ENCODE assay signal across 8 mouse cellular contexts in genomic region chr12:5374684-5375615, GRCm38 (mm10). TPM values are rescaled to one million over a fixed set of nuclear protein-coding genes. Genes with fewer than 3 reads are reported as not detected.
DNase-seq lines count a peak whose midpoint lies in the region; ATAC-seq and TF ChIP-seq lines count a peak whose summit lies in the region.

No protein-coding gene starts in this region.

- peaks cover 11% of the 10 kb centered on the region; the same call in 1 of the 2 replicates for H3K27me3 ChIP-seq in spleen, adult 2 months (ENCODE audit: control insufficient read depth, insufficient read depth, low read length)
- peaks cover 25% of the 10 kb centered on the region for H3K27me3 ChIP-seq in kidney, embryonic 16.5 days (ENCODE audit: insufficient read depth, low read length)
- H3K27me3 ChIP-seq in lung, embryonic 16.5 days (ENCODE audit: control insufficient read depth, insufficient read depth, low read depth, low read length): peaks cover 35% of the 10 kb centered on the region

- WGBS in spleen, adult 2 months: 4% methylated on average over 79 of the region's 84 CpGs
- under 1% methylated on average over 55 of the region's 84 CpGs for WGBS in kidney, embryonic 16.5 days
- under 1% methylated on average over 72 of the region's 84 CpGs for WGBS in lung, embryonic 16.5 days

- no peaks in the 10 kb centered on the region for H3K36me3 ChIP-seq in spleen, adult 2 months (ENCODE audit: control insufficient read depth, insufficient read depth, low read length)
- no peaks in the 10 kb centered on the region for H3K36me3 ChIP-seq in kidney, embryonic 16.5 days (ENCODE audit: insufficient read depth, low read length)
- H3K36me3 ChIP-seq in lung, embryonic 16.5 days (ENCODE audit: control insufficient read depth, insufficient read depth, low read length): no peaks in the 10 kb centered on the region

- TF ChIP-seq CTCF in spleen, adult 2 months (IDR thresholded peaks at IDR 0.05; ENCODE audit: extremely low read depth, insufficient read depth, insufficient read length, insufficient replicate concordance): no peak
- no peak for TF ChIP-seq CTCF in cortical plate, adult 2 months (IDR thresholded peaks at IDR 0.05; ENCODE audit: extremely low read depth, insufficient read depth, low read length)

- H3K4me3 ChIP-seq in spleen, adult 2 months (ENCODE audit: extremely low read depth, insufficient read depth, insufficient read length): peak overlapping the region; percentile 51
- H3K4me3 ChIP-seq in cortical plate, adult 2 months (ENCODE audit: insufficient read depth, low read length): peak overlapping the region; percentile 95
- H3K4me3 ChIP-seq in kidney, embryonic 16.5 days (ENCODE audit: low read length): peak overlapping the region; percentile 75
- peak overlapping the region; percentile 55 for H3K4me3 ChIP-seq in lung, embryonic 16.5 days (ENCODE audit: low read length)

- no peak for DNase-seq in spleen, adult 2 months (ENCODE audit: low read depth in 1 of 2, low spot score in 2 of 2)
- DNase-seq in spleen, postnatal 4 days (ENCODE audit: low spot score in 2 of 2): no peak
- DNase-seq in right cerebral cortex, postnatal 14 days: peak; percentile 50
- DNase-seq in frontal cortex, postnatal 10 days (ENCODE audit: low spot score in 2 of 2): no peak

- no peaks in the 10 kb centered on the region for H3K4me1 ChIP-seq in spleen, adult 2 months (ENCODE audit: control insufficient read depth, insufficient read depth, insufficient read length)
- peaks cover 2% of the 10 kb centered on the region; the same call in 1 of the 2 replicates for H3K4me1 ChIP-seq in cortical plate, adult 2 months (ENCODE audit: control insufficient read depth, insufficient read depth, low read length)
- peaks cover 21% of the 10 kb centered on the region for H3K4me1 ChIP-seq in kidney, embryonic 16.5 days (ENCODE audit: insufficient read depth, low read length)
- H3K4me1 ChIP-seq in lung, embryonic 16.5 days (replicated peaks; ENCODE audit: control insufficient read depth, insufficient read depth, low read length): peaks cover 13% of the 10 kb centered on the region

- no peak for TF ChIP-seq POLR2A in spleen, adult 2 months (IDR thresholded peaks at IDR 0.05; ENCODE audit: low read depth, low read length)
- peak; percentile 6; the same call in 1 of the 2 replicates for TF ChIP-seq POLR2A in cortical plate, adult 2 months (IDR thresholded peaks at IDR 0.05; ENCODE audit: extremely low read depth, insufficient read depth, low read length)

- H3K9me3 ChIP-seq in kidney, embryonic 16.5 days (ENCODE audit: low read length): no peaks in the 10 kb centered on the region
- no peaks in the 10 kb centered on the region for H3K9me3 ChIP-seq in lung, embryonic 16.5 days (ENCODE audit: control insufficient read depth, low read length)

- peak overlapping the region; percentile 99 for H3K4me2 ChIP-seq in kidney, embryonic 16.5 days (replicated peaks; ENCODE audit: low read depth, low read length)
- peak overlapping the region; percentile 86 for H3K4me2 ChIP-seq in lung, embryonic 16.5 days (ENCODE audit: low read depth, low read length)

- peak overlapping the region; percentile 67 for H3K9ac ChIP-seq in kidney, embryonic 16.5 days (replicated peaks; ENCODE audit: low read length)
- H3K9ac ChIP-seq in lung, embryonic 16.5 days (ENCODE audit: low read length): peak overlapping the region; percentile 64

- peak; percentile 20; the same call in 1 of the 2 replicates for ATAC-seq in granulocyte monocyte progenitor cell, adult 5-6 weeks (replicated peaks; ENCODE audit: poor library complexity, severe bottlenecking)
- peak; percentile 50 for ATAC-seq in kidney, embryonic 16.5 days (ENCODE audit: low FRiP score, low TSS enrichment)
- ATAC-seq in lung, embryonic 16.5 days (ENCODE audit: low read depth): peak; percentile 65

- peak overlapping the region; percentile 29 for H3K27ac ChIP-seq in spleen, adult 2 months (ENCODE audit: insufficient read depth, low read length)
- H3K27ac ChIP-seq in cortical plate, adult 2 months (ENCODE audit: insufficient read depth, low read length): peak overlapping the region; percentile 100
- no peak overlapping the region for H3K27ac ChIP-seq in kidney, embryonic 16.5 days (ENCODE audit: low read length)
- no peak overlapping the region for H3K27ac ChIP-seq in lung, embryonic 16.5 days (ENCODE audit: low read length)

RNA-seq across cellular contexts. Expression of gene Klhl29, which starts 0.5 kb away (rescaled TPM):
- 6.4 and 8.7 TPM in 2 replicates for polyA plus RNA-seq in spleen, adult 2 months (2012; rRNA removed)
- 26.3 and 26.9 TPM in 2 replicates for polyA plus RNA-seq in cortical plate, adult 2 months (2012; rRNA removed)
- total RNA-seq in granulocyte monocyte progenitor cell, adult 5-6 weeks (2014; fragmentation: Nextera tagmentation): not detected in 2 replicates
- not detected in 2 replicates for total RNA-seq in granulocyte monocyte progenitor cell, adult 5-6 weeks (2017)
- polyA plus RNA-seq in kidney, embryonic 16.5 days (2015; fragmentation: Nextera tagmentation; extraction: Ambion mirVana): 0.31 and 0.51 TPM in 2 replicates
- polyA plus RNA-seq in lung, embryonic 16.5 days (2015; fragmentation: Nextera tagmentation; extraction: Ambion mirVana): 0.29 and 0.35 TPM in 2 replicates

Comparison
In these comparisons a context has a peak if more than half of its experiments do, and no peak if none do; other contexts are left out.
1. H3K27ac ChIP-seq: peak in spleen, adult 2 months (single experiment) and cortical plate, adult 2 months (single experiment); none in kidney, embryonic 16.5 days (single experiment) and lung, embryonic 16.5 days (single experiment).
2. Peak in every context shown above with its lines, with median percentiles within 50 percentile points of each other: H3K4me3 ChIP-seq and ATAC-seq.